Mouse (Mus musculus) C2C12 (cell line): ENCODE measurements around the gene Wdr64.

Experiments
- CEBPB ChIP-seq: IDR thresholded peaks from one replicate; pipeline ENCODE4 v1.6.1; 2011; ENCODE audit warnings: low read depth, mild to moderate bottlenecking, control low read depth, moderate library complexity
- CTCF ChIP-seq: IDR thresholded peaks from one replicate; pipeline ENCODE4 v1.5.1; 2011; ENCODE audit not compliant: control insufficient read depth, insufficient read depth, insufficient read length
- MYOD1 ChIP-seq: IDR thresholded peaks from one replicate; pipeline ENCODE4 v1.6.1; 2011; ENCODE audit warnings: low read depth; ENCODE audit not compliant: control insufficient read depth, insufficient read length
- MYOG ChIP-seq: IDR thresholded peaks from one replicate; pipeline ENCODE4 v1.6.1; 2011; ENCODE audit not compliant: control insufficient read depth, insufficient read length; ENCODE audit errors: extremely low read depth
- USF1 ChIP-seq: IDR thresholded peaks from one replicate; pipeline ENCODE4 v1.6.1; 2011; ENCODE audit warnings: low read depth, mild to moderate bottlenecking, control low read depth, moderate library complexity

DNA sequence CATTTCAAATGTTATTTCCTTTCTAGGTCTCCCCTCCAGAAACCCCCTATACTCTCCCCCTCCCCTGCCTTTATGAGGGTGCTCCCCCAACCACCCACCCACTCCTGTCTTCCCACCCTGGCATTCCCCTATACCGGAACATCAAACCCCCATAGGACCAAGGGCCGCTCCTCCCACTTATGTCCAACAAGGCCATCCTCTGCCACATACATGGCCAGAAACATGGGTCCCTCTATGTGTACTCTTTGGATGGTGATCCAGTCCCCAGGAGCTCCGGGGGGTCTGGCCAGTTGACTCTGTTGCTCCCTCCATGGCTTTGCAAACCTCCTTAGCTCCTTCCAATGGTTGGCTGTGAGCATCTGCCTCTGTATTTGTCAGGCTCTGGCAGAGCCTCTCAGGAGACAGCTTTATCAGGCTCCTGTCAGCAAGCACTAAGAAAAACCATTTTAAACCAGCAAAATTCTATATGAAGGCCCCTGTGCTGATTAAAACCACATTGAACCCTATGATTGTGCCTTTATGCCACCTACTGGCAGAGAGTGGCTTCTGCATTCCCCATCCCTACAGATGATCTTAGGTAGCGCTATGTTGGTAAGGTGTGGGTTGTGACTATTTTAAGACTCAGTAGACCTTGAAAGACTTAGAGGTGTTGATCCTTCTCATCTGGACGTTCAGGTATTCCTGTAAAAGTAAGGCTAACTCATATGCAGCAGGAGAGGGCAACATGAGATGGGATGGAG is 29.6 kb upstream of the Wdr64 start:
- TF ChIP-seq CTCF (no peak), MYOG (no peak), USF1 (no peak), MYOD1 (no peak), CEBPB (no peak)
